Mouse (Mus musculus) stomach, embryonic 14.5 days (tissue): ENCODE measurements around the gene Itpr2. TPM values are rescaled to one million over a fixed set of nuclear protein-coding genes. Genes with fewer than 3 reads are reported as not detected.
A peak's percentile ranks its signal among the peaks of the same experiment; 100 is the strongest.

Experiments used
- ATAC-seq: fragments of 200-750 bp; cut with Nextera tagmentation; 2 replicates; pipeline ENCODE4 v1.8.0; 2017; ENCODE audit warnings: low read depth, moderate TSS enrichment; ENCODE audit not compliant: insufficient number of reproducible peaks, insufficient read depth, low FRiP score
- H3K27ac ChIP-seq: fragments of 300-500 bp; sonication (generic); 2 replicates; pipeline ENCODE4 v1.5.1; 2014; ENCODE audit warnings: mild to moderate bottlenecking, low read length, moderate library complexity, mixed read lengths
- H3K27me3 ChIP-seq: fragments of 300-500 bp; sonication (generic); 2 replicates; pipeline ENCODE4 v1.6.1; 2014; ENCODE audit warnings: low read length, control low read depth, mixed read lengths; ENCODE audit not compliant: control insufficient read depth, insufficient read depth
- H3K36me3 ChIP-seq: fragments of 300-500 bp; sonication (generic); 2 replicates; pipeline ENCODE4 v1.6.1; 2014; ENCODE audit warnings: mild to moderate bottlenecking, control low read depth, low read length, moderate library complexity, mixed read lengths; ENCODE audit not compliant: control insufficient read depth, insufficient read depth
- H3K4me1 ChIP-seq: fragments of 300-500 bp; sonication (generic); 2 replicates; pipeline ENCODE4 v1.6.1; 2014; ENCODE audit warnings: low read length, control low read depth, mixed read lengths; ENCODE audit not compliant: control insufficient read depth, insufficient read depth
- H3K4me2 ChIP-seq: fragments of 300-500 bp; sonication (generic); replicated peaks from 2 replicates; pipeline ENCODE4 v1.6.1; 2014; ENCODE audit warnings: low read depth, low read length, control low read depth
- H3K4me3 ChIP-seq: fragments of 300-500 bp; sonication (generic); 2 replicates; pipeline ENCODE4 v1.5.1; 2014; ENCODE audit warnings: low read depth, low read length, control low read depth
- H3K9ac ChIP-seq: fragments of 300-500 bp; sonication (generic); replicated peaks from 2 replicates; pipeline ENCODE4 v1.6.1; 2014; ENCODE audit warnings: low read depth, mild to moderate bottlenecking, control low read depth, low read length, moderate library complexity, mixed read lengths
- H3K9me3 ChIP-seq: fragments of 300-500 bp; sonication (generic); 2 replicates; pipeline ENCODE4 v1.6.1; 2016; ENCODE audit warnings: low read depth, low read length, control low read depth; ENCODE audit not compliant: control insufficient read depth
- WGBS: fragments of 180-500 bp; shearing (Covaris S2); extraction: QIAGEN DNeasy Blood & Tissue Kit; methylation state at CpG from one replicate; pipeline ENCODE4 v1.1.7; 2014; 5-methylcytosine and 5-hydroxymethylcytosine counted together
- polyA plus RNA-seq: library from polyadenylated mRNA; unstranded; fragments of >200 nt; fragmentation: Nextera tagmentation; extraction: Ambion mirVana; gene quantifications from 2 replicates; pipeline ENCODE4 v1.2.1, GENCODE M21; 2014

Gene Itpr2
- polyA plus RNA-seq, 1 experiment from 2014 or later, result 10.0 TPM

DNA sequence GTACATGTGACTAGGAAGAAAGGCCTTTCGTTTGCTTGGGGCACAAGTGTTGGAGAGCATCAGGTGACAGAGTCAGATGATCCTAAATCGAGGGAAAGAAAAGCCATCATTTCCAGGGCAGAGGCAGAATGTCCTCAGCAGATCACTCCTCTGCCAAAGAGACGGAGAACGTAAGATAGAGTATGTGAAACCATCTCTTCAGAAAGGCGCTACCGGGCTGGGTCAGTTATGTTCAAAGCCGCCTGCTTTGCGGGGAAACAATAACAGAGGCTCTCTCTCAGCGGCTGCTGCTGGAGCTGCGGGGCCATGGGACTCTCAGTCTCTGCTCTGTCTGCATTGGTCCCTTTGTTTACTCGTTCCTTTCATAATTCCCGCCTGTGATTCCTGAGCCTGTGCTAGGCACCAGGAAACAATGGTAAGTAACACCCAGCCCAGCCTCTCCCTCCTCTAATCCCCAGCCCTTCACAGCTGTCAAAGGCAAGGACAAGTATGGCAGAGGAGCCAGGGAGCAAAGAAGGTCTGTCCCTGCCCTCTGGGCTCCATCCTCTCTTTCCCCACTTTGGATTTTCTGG lies 387.2 kb downstream of the Itpr2 start:
- 15% methylated on average over 12 of the region's 12 CpGs for WGBS
- Histone ChIP-seq H3K27me3 (no peaks in the 10 kb centered on the region), H3K4me3 (no peak overlapping the region), H3K4me1 (peaks cover 8% of the 10 kb centered on the region; the same call in 1 of the 2 replicates), H3K36me3 (no peaks in the 10 kb centered on the region), H3K9ac (no peak overlapping the region), H3K27ac (no peak overlapping the region), H3K9me3 (no peaks in the 10 kb centered on the region), H3K4me2 (peak overlapping the region; percentile 16; the same call in 1 of the 2 replicates)
- 0 out of 2 replicates have a peak, but pooled peaks have one; percentile 14 for ATAC-seq

DNA sequence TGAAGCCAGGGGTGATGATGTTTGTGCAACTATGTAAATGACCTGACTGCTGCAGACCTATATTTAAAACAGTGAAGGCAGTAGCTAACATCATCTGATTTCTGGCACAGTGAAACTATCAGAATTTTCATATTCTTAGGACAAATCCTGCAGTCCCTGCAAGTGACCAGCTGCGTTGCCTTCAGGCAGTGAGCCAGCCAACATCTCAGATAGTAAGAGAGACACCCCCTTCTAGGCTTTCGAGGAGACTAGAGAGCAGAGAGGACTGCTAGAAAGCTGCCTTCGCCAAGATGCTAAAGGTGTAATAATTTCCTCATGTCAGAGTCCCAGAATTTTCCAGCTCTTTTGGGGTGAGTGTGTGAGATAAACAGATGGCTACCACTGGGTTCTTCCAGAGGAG lies 388.0 kb downstream of the Itpr2 start:
- ATAC-seq, result no peak

GRCm38 (mm10) chr6:146113085-146113484 lies 388.9 kb downstream of the Itpr2 start:
- H3K4me1 ChIP-seq, result peaks cover 8% of the 10 kb centered on the region; the same call in 1 of the 2 replicates

More for the DNA sequence above, 388.0 kb downstream of the Itpr2 start:
- 73% methylated on average over 3 of the region's 3 CpGs for WGBS
- H3K27ac ChIP-seq, result no peak overlapping the region
- no peak overlapping the region for H3K4me3 ChIP-seq
- no peaks in the 10 kb centered on the region for H3K27me3 ChIP-seq
- H3K9ac ChIP-seq, result no peak overlapping the region
- H3K9me3 ChIP-seq, result no peaks in the 10 kb centered on the region
- H3K4me1 ChIP-seq, result peaks cover 8% of the 10 kb centered on the region; the same call in 1 of the 2 replicates
- H3K36me3 ChIP-seq, result no peaks in the 10 kb centered on the region
- H3K4me2 ChIP-seq, result no peak overlapping the region

GRCm38 (mm10) chr6:146112211-146112610 lies 389.8 kb downstream of the Itpr2 start:
- WGBS, result 58% methylated on average over 7 of the region's 7 CpGs
- Histone ChIP-seq H3K36me3 (no peaks in the 10 kb centered on the region), H3K27me3 (no peaks in the 10 kb centered on the region), H3K9me3 (no peaks in the 10 kb centered on the region), H3K4me3 (no peak overlapping the region), H3K4me1 (peaks cover 8% of the 10 kb centered on the region; the same call in 1 of the 2 replicates), H3K4me2 (no peak overlapping the region), H3K27ac (no peak overlapping the region), H3K9ac (no peak overlapping the region)
- no peak for ATAC-seq

More at GRCm38 (mm10) chr6:146113085-146113484, 388.9 kb downstream of the Itpr2 start:
- H3K4me3 ChIP-seq, result no peak overlapping the region
- no peak overlapping the region for H3K9ac ChIP-seq
- no peaks in the 10 kb centered on the region for H3K36me3 ChIP-seq
- H3K9me3 ChIP-seq, result no peaks in the 10 kb centered on the region
- no peak for ATAC-seq
- no peak overlapping the region for H3K4me2 ChIP-seq
- no peaks in the 10 kb centered on the region for H3K27me3 ChIP-seq
- 83% methylated on average over 4 of the region's 4 CpGs for WGBS
- H3K27ac ChIP-seq, result no peak overlapping the region

- Histone ChIP-seq H3K4me3 (no peak overlapping the region), H3K27me3 (no peaks in the 10 kb centered on the region), H3K9ac (no peak overlapping the region), H3K4me2 (no peak overlapping the region), H3K9me3 (no peaks in the 10 kb centered on the region), H3K27ac (no peak overlapping the region), H3K36me3 (no peaks in the 10 kb centered on the region), H3K4me1 (peaks cover 8% of the 10 kb centered on the region; the same call in 1 of the 2 replicates)
- WGBS, result 81% methylated on average over 6 of the region's 6 CpGs
- ATAC-seq, result no peak
These were observed 390.2 kb downstream of the Itpr2 start for GRCm38 (mm10) chr6:146111781-146112180.

GRCm38 (mm10) chr6:146110832-146111741 lies 390.9 kb downstream of the Itpr2 start:
- no peak overlapping the region for H3K9ac ChIP-seq
- peaks cover 8% of the 10 kb centered on the region; the same call in 1 of the 2 replicates for H3K4me1 ChIP-seq
- H3K36me3 ChIP-seq, result no peaks in the 10 kb centered on the region
- H3K27ac ChIP-seq, result no peak overlapping the region
- ATAC-seq, result no peak
- H3K4me3 ChIP-seq, result no peak overlapping the region
- no peaks in the 10 kb centered on the region for H3K27me3 ChIP-seq
- no peaks in the 10 kb centered on the region for H3K9me3 ChIP-seq
- WGBS, result 63% methylated on average over 21 of the region's 21 CpGs
- H3K4me2 ChIP-seq, result no peak overlapping the region

DNA sequence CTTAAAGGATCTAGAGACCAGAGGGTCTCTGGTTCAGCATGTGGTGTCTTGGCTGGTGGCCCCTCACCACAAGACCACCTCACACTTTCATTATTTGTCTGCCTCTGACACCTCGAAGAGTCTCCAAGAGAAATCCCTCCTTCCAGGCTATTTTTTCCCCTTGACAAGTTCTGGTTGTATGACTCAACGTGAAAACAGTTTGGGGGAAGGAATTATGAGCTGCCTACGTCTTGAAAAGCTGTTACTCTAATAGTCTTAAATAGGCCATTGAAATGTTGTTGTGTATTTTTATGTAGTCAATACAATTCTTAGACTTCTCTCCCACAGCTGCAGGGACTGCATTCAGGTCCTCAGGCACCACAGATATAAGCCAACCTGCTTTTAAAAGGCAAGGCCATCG lies 391.6 kb downstream of the Itpr2 start:
- Histone ChIP-seq H3K4me1 (peaks cover 8% of the 10 kb centered on the region; the same call in 1 of the 2 replicates), H3K4me3 (no peak overlapping the region), H3K27me3 (no peaks in the 10 kb centered on the region), H3K9me3 (no peaks in the 10 kb centered on the region), H3K36me3 (no peaks in the 10 kb centered on the region), H3K9ac (no peak overlapping the region), H3K27ac (no peak overlapping the region), H3K4me2 (no peak overlapping the region)
- WGBS, result 66% methylated on average over 4 of the region's 4 CpGs
- ATAC-seq, result no peak

GRCm38 (mm10) chr6:146108695-146109094 lies 393.3 kb downstream of the Itpr2 start:
- no peak for ATAC-seq
- Histone ChIP-seq H3K27me3 (no peaks in the 10 kb centered on the region), H3K9me3 (no peaks in the 10 kb centered on the region), H3K4me3 (no peak overlapping the region), H3K4me1 (no peaks in the 10 kb centered on the region), H3K9ac (no peak overlapping the region), H3K27ac (no peak overlapping the region), H3K4me2 (no peak overlapping the region), H3K36me3 (no peaks in the 10 kb centered on the region)
- WGBS, result 64% methylated on average over 7 of the region's 7 CpGs
